Mouse (Mus musculus): ENCODE data around the gene Supt6. TPM values are rescaled to one million over a fixed set of nuclear protein-coding genes. Genes with fewer than 3 reads are reported as not detected.

Supt6 gene
- total RNA-seq, 2 experiments from 2014 or later: 27.2 to 28.7 TPM

GRCm38 (mm10) chr11:78183884-78184514, 61.8 kb downstream of the Supt6 start:
- ATAC-seq (ENCODE audit: poor library complexity, severe bottlenecking): no peak

DNA sequence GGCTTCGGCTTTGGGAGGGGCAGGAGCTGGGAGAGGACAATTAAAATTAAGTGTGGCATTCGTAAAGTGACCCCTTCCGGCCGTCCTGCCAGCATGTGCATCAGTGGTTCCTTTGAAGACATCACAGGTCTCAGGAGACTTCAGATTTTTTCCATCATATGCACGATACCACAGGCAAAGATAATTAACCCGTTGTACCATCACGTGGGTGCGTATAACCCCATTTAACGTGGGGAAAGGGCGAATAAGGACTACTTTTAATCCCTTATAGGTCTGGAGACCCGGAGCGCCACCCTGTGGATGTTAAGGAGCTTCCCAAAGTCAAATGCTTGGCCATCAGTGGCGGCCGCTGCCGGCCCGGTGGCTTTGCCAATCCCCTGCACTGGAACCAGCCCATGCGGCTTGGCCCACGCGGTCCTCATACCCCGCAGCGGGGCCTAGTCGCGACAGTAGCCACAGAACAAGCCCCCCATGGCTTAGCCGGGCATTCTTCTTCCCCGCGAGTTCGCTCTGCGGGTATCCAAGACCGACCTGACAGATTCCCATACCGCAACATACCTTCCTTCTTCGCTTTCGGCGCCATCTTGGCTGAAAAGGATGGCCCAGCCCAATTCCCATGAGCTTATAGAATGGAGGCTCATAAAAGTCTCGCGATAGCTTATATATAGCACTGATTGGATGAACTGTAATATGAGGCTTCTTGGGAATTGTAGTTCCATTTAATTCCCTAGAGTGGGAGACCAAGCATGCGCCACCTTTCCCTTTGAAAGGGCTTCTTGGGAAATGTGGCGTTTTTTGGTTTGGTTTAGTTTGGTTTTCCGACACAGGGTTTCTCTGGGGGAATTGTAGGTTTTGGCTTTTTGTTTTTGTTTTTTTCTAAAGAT, 62.6 kb downstream of the Supt6 start, which contains the start of gene Rpl23a:
Rpl23a (minus strand) TSS at position 624 of the 884 bp plus-strand sequence.
- ATAC-seq (ENCODE audit: poor library complexity, severe bottlenecking): peak; percentile 92

GRCm38 (mm10) chr11:78182450-78182849, 63.3 kb downstream of the Supt6 start:
- ATAC-seq (ENCODE audit: poor library complexity, severe bottlenecking): no peak

GRCm38 (mm10) chr11:78181830-78182357, 63.9 kb downstream of the Supt6 start:
- ATAC-seq (ENCODE audit: poor library complexity, severe bottlenecking): no peak

GRCm38 (mm10) chr11:78180081-78180761, 65.6 kb downstream of the Supt6 start:
- ATAC-seq (ENCODE audit: poor library complexity, severe bottlenecking): no peak

GRCm38 (mm10) chr11:78179438-78179999, 66.3 kb downstream of the Supt6 start:
- no peak for ATAC-seq (ENCODE audit: poor library complexity, severe bottlenecking)

DNA sequence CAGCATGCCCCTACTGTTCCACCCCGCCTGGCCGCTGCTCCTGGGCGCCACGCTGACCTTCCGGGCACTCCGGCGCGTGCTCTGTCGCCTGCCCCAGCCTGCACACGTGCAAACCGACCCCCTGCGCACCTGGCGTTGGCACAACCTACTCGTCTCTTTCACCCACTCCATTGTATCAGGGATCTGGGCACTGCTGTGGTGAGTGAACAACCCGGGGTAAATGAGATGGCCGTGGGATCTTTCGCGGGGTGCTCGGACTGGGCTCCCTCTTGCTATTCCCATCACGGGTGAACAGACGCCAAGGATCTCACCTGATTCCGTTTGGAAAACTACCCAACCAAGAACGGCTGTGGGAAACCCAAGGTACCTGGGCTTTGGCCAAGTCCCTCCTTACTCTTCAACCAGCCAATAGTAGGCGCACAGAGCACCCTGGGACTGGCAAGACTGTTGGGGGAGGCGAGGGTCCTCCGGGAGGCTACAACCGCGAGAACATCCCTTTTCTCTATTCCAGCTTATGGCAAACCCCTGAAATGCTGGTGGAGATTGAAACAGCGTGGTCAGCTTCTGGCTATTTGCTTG, 66.8 kb downstream of the Supt6 start:
- no peak for ATAC-seq (ENCODE audit: poor library complexity, severe bottlenecking)

DNA sequence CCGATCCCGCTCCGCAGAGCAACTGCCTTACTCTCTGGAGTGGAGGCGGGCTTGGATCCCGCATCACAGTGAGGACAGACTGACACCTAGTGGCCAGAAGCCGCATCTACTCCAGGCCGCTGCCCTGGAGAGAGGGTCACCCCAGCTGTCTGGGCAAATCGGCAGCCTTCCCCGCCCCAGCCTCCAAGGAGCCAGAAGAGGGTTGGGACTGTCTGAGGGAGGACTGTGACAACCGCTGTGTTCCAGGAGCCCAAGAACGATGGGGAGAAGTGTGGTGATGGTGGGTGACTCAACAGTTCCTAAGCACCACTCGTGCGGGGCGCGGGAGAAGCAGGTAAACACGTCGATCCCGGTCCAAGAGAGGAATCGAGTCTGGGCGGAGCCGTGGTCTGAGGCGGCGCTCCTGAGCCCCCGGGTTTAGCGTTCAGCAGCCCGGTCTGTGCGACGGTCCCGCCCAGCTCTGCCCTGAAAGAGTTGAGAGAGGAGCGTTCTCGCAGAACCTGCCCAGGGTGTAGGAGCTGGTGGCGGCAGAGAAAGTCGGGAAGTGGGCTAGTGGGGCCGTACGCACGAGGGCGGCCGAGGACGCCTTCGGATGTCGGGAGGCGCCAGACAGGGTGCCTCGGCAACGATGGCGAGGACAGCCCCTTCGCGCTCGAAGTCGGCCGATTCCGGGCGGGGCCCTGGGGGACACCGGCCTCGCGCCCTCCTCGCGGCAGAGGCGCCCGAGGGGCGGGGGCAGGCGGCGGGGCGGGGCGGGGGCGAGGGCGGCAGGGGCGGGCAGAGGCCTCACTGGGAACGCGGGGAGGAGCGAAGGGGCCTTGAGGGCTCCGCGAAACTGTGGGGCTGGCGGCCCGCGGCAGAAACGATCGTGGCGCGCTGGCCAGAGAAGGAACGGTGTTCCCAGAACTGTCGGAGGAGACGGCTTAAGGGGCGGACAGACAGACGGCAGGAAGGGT, 67.6 kb downstream of the Supt6 start:
- ATAC-seq (ENCODE audit: poor library complexity, severe bottlenecking): peak; percentile 76

- peak; percentile 48 for ATAC-seq (ENCODE audit: poor library complexity, severe bottlenecking)
These were observed 68.3 kb downstream of the Supt6 start for GRCm38 (mm10) chr11:78177437-78177836.

GRCm38 (mm10) chr11:78176905-78177331, 68.9 kb downstream of the Supt6 start:
- no peak for ATAC-seq (ENCODE audit: poor library complexity, severe bottlenecking)

DNA sequence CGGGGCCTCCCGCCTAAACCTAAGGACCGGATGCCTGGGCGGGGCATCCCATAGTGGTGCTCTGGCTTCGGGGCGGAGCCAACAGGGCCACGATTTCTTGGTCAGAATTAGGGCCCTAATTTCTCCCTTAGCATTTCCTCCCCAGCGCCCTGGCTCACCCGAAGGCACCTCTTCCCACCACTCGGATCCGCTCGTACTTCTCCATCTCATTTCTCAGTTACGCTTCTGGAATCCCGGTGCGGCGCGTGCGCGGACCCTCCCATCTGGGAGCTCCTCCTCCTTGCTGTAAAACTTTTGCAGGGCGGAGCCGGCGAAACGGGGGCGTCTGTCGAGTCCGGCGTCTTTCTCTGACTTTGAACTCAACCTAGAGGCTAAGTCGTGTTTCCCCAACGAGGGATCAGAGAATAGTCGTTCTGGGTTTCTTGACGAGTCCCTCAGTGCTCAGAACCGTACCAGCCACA, 69.4 kb downstream of the Supt6 start, which contains the start of the genes Nek8 and Tlcd1:
Nek8 (minus strand) TSS at position 274 of the 461 bp plus-strand sequence.
Tlcd1 (plus strand) TSS at position 310 of the 461 bp plus-strand sequence.
- peak; percentile 66 for ATAC-seq (ENCODE audit: poor library complexity, severe bottlenecking)

DNA sequence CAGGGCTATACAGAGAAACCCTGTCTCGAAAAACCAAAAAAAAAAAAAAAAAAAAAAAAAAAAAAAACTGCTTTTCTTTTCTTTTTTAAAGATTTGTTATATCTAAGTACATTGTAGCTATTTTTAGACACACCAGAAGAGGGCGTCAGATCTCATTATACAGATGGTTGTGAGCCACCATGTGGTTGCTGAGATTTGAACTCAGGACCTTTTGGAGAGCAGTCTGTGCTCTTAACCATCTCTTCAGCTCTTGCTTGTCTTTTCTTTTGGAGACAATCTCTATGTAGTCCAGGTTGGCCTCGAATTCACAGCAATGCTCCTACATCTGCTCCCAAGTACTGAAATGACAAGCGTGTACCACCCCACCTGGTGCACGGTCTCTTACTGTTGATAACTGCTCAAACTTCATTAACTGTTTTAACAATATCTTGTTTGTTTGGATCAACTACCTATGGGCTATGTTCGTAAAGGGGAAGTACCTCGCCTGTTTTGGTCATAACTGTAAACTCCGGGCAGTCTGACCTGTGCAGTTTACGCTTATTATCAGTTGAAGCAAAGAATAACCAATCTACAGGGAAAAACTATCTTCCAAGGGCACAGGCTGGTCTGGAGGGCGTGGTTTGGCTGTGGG, 69.9 kb downstream of the Supt6 start:
- no peak for ATAC-seq (ENCODE audit: poor library complexity, severe bottlenecking)

DNA sequence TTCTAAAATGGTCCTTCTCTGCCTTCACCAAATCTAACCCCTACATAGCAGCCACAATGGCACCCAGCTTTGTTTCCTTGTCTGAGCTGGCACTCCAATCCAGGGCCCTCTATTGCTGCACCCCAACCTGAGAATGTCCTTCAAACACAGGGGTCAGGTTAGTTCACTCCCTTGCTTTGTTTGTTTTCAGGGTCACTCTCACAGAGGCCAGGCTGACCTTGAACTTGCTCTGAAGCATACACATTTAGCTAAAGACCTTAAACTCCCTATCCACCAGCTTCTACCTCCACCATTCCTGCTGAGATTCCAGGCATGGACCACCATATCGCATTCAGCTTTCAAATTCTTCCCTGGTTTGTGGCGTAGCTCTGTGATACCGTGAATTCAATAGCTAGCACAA, 71.3 kb downstream of the Supt6 start:
- no peak for ATAC-seq (ENCODE audit: poor library complexity, severe bottlenecking)

DNA sequence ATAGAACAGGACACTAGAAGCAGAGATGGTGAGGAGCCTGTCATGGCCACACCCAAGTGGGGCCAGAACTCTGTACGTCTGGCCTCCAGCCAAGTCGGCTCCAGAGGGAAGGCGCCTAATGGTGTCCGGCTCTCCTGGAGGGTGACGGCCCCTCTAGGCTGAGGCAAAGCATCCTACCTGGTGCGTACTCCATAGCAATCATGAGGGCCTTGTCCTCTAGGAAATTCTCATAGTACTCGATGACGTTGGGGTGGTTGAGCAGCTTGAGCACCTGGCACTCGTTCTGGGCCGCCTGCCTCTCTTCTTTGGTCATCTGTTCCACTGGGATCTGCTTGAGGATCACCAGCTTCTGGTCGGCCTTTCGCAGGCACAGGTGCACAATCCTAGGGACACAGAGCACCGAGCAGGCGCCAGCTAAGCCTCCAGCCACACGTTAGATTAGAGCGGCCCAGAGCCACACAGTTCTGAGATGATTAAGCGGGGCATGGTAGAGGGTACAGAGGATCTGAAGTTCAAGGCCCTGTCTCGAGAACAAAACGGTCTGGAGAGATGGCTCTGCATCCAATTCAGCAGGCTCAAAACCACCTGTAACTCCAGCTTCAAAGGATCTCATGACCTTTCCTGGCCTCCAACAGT, 72.9 kb downstream of the Supt6 start:
- no peak for ATAC-seq (ENCODE audit: poor library complexity, severe bottlenecking)

DNA sequence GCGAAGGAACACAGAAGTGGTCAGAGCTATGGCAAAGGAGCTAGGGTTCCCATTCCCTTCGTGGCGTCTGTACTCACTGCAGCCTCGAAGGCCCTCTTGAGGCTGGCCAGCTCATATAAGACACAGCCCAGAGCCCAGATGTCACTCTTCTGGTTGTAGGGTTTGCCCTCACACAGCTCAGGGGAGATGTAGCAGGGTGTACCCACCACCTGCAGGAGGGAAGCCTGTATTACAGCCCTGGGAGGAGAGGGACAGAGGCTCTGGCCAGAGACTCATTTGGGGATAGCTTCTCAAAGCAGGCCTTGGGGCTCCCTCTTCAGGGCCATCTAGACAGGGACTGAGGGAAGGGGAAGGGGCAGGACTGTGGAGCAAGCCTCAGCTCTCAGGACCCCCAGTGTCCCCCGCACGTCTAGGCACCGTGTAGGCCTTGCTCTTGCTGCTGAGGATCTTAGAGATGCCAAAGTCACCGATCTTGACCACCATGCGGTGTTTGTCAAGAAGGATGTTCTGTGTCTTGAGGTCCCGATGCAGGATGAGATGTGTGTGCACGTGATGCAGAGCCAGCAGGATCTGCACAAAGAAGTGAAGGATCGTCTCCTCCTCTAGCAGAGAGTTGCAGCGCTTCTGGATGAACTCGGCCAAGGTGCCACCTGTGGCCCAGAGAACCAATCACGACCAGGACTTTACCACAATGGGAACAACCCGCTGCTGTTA, 73.6 kb downstream of the Supt6 start:
- no peak for ATAC-seq (ENCODE audit: poor library complexity, severe bottlenecking)

- ATAC-seq (ENCODE audit: poor library complexity, severe bottlenecking): no peak
These were observed 74.5 kb downstream of the Supt6 start for GRCm38 (mm10) chr11:78171328-78171727.

DNA sequence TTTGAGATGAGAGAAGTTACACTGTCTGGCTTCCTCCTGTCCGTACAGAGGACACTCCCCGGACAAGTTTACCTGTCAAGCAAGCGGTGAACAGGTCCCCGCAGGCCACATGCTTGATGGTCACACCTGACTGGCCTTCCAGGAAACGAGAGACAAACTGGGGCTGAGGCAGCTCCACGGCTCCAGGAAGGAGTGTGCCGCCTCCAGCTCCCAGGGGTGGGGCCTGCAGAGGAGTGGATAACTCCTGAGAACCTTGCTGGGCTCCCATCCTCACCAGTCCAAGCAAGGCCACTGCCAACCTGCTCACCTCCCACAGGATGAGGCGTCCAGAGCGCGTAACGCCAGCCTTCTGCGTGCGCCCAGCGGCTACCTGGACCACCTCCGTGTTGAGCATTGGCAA, 75.5 kb downstream of the Supt6 start:
- ATAC-seq (ENCODE audit: poor library complexity, severe bottlenecking): no peak
